Mouse (Mus musculus) stomach, embryonic 15.5 days (tissue): ENCODE measurements around the gene Lrrc29. TPM values are rescaled to one million over a fixed set of nuclear protein-coding genes. Genes with fewer than 3 reads are reported as not detected.

Experiments used
- ATAC-seq: fragments of 200-750 bp; cut with Nextera tagmentation; 2 replicates; pipeline ENCODE4 v1.8.0; 2017; ENCODE audit warnings: low read depth, moderate number of reproducible peaks, moderate TSS enrichment; ENCODE audit not compliant: insufficient read depth, low FRiP score
- H3K27ac ChIP-seq: fragments of 300-500 bp; sonication (generic); 2 replicates; pipeline ENCODE4 v1.5.1; 2015; ENCODE audit warnings: mild to moderate bottlenecking, inconsistent platforms
- H3K27me3 ChIP-seq: fragments of 300-500 bp; sonication (generic); replicated peaks from 2 replicates; pipeline ENCODE4 v1.6.1; 2015; ENCODE audit warnings: inconsistent platforms
- H3K36me3 ChIP-seq: fragments of 300-500 bp; sonication (generic); 2 replicates; pipeline ENCODE4 v1.6.1; 2015; ENCODE audit warnings: inconsistent platforms
- H3K4me1 ChIP-seq: fragments of 300-500 bp; sonication (generic); 2 replicates; pipeline ENCODE4 v1.6.1; 2015; ENCODE audit warnings: inconsistent platforms
- H3K4me2 ChIP-seq: fragments of 300-500 bp; sonication (generic); 2 replicates; pipeline ENCODE4 v1.6.1; 2015; ENCODE audit warnings: mild to moderate bottlenecking, inconsistent platforms
- H3K4me3 ChIP-seq: fragments of 300-500 bp; sonication (generic); replicated peaks from 2 replicates; pipeline ENCODE4 v1.5.1; 2015; ENCODE audit warnings: inconsistent platforms
- H3K9ac ChIP-seq: fragments of 300-500 bp; sonication (generic); 2 replicates; pipeline ENCODE4 v1.6.1; 2015; ENCODE audit warnings: inconsistent platforms
- H3K9me3 ChIP-seq: fragments of 300-500 bp; sonication (generic); 2 replicates; pipeline ENCODE4 v1.6.1; 2016; ENCODE audit warnings: inconsistent platforms
- WGBS: fragments of 180-500 bp; shearing (Covaris S2); methylation state at CpG from one replicate; pipeline ENCODE4 v1.1.7; 2015; 5-methylcytosine and 5-hydroxymethylcytosine counted together
- polyA plus RNA-seq: library from polyadenylated mRNA; unstranded; fragments of >200 nt; fragmentation: Nextera tagmentation; extraction: Ambion mirVana; gene quantifications from 2 replicates; pipeline ENCODE4 v1.2.1, GENCODE M21; 2015

The Lrrc29 gene
- polyA plus RNA-seq, 1 experiment from 2014 or later, result 2.3 TPM

GRCm38 (mm10) chr8:105282239-105282638 is 43.8 kb downstream of the Lrrc29 start:
- no peaks in the 10 kb centered on the region for H3K9me3 ChIP-seq
- H3K36me3 ChIP-seq, result 0 out of 2 replicates have a peak, but pooled peaks cover 11% of the 10 kb centered on the region
- H3K4me1 ChIP-seq, result peaks cover 14% of the 10 kb centered on the region; the same call in 1 of the 2 replicates
- H3K27ac ChIP-seq, result no peak overlapping the region
- ATAC-seq, result no peak
- peaks cover 26% of the 10 kb centered on the region for H3K27me3 ChIP-seq
- 80% methylated on average over 4 of the region's 4 CpGs for WGBS
- H3K4me3 ChIP-seq, result no peak overlapping the region
- no peak overlapping the region for H3K4me2 ChIP-seq
- H3K9ac ChIP-seq, result no peak overlapping the region

- no peak overlapping the region for H3K4me3 ChIP-seq
- no peaks in the 10 kb centered on the region for H3K9me3 ChIP-seq
- peaks cover 30% of the 10 kb centered on the region for H3K27me3 ChIP-seq
- 82% methylated on average over 12 of the region's 12 CpGs for WGBS
- no peak overlapping the region for H3K27ac ChIP-seq
- H3K4me1 ChIP-seq, result peaks cover 14% of the 10 kb centered on the region; the same call in 1 of the 2 replicates
- H3K9ac ChIP-seq, result no peak overlapping the region
- H3K36me3 ChIP-seq, result 0 out of 2 replicates have a peak, but pooled peaks cover 11% of the 10 kb centered on the region
- no peak overlapping the region for H3K4me2 ChIP-seq
- no peak for ATAC-seq
Measured at GRCm38 (mm10) chr8:105281821-105282220, 44.3 kb downstream of the Lrrc29 start.

- Histone ChIP-seq H3K36me3 (0 out of 2 replicates have a peak, but pooled peaks cover 11% of the 10 kb centered on the region), H3K27ac (no peak overlapping the region), H3K9me3 (no peaks in the 10 kb centered on the region), H3K4me2 (no peak overlapping the region), H3K4me1 (peaks cover 24% of the 10 kb centered on the region), H3K9ac (no peak overlapping the region), H3K27me3 (peaks cover 42% of the 10 kb centered on the region), H3K4me3 (no peak overlapping the region)
- WGBS, result 67% methylated on average over 3 of the region's 3 CpGs
- no peak for ATAC-seq
Measured at GRCm38 (mm10) chr8:105280567-105280966, 45.5 kb downstream of the Lrrc29 start.

GRCm38 (mm10) chr8:105278911-105279334 is 47.2 kb downstream of the Lrrc29 start:
- peaks cover 58% of the 10 kb centered on the region for H3K27me3 ChIP-seq
- no peak overlapping the region for H3K27ac ChIP-seq
- WGBS, result 3% methylated on average over 28 of the region's 28 CpGs

GRCm38 (mm10) chr8:105276292-105277120 is 49.6 kb downstream of the Lrrc29 start:
- Histone ChIP-seq H3K9me3 (no peaks in the 10 kb centered on the region), H3K36me3 (0 out of 2 replicates have a peak, but pooled peaks cover 2% of the 10 kb centered on the region), H3K9ac (no peak overlapping the region), H3K4me3 (peak overlapping the region; percentile 42), H3K4me2 (peak overlapping the region; percentile 81), H3K27me3 (peaks cover 78% of the 10 kb centered on the region), H3K4me1 (peaks cover 26% of the 10 kb centered on the region), H3K27ac (no peak overlapping the region)
- ATAC-seq, result peak; percentile 36; the same call in 1 of the 2 replicates
- WGBS, result 4% methylated on average over 30 of the region's 30 CpGs

More at GRCm38 (mm10) chr8:105278911-105279334, 47.2 kb downstream of the Lrrc29 start:
- Histone ChIP-seq H3K9me3 (no peaks in the 10 kb centered on the region), H3K4me1 (peaks cover 30% of the 10 kb centered on the region), H3K4me2 (peak overlapping the region; percentile 55), H3K9ac (no peak overlapping the region), H3K4me3 (peak overlapping the region; percentile 18; the same call in 1 of the 2 replicates), H3K36me3 (0 out of 2 replicates have a peak, but pooled peaks cover 11% of the 10 kb centered on the region)
- ATAC-seq, result peak; percentile 73

GRCm38 (mm10) chr8:105275840-105276239 is 50.2 kb downstream of the Lrrc29 start, which contains the start of gene Nol3:
Gene Nol3 (plus strand): TSS chr8:105276140.
- Histone ChIP-seq H3K4me3 (peak within 1 kb of the TSS; percentile 42), H3K36me3 (no peaks in the 10 kb centered on the region), H3K27me3 (peaks cover 85% of the 10 kb centered on the region), H3K4me1 (peaks cover 27% of the 10 kb centered on the region), H3K9ac (no peak within 1 kb of the TSS), H3K4me2 (peak within 1 kb of the TSS; percentile 81), H3K9me3 (no peaks in the 10 kb centered on the region), H3K27ac (no peak within 1 kb of the TSS)
- WGBS, result 4% methylated on average over 10 of the region's 10 CpGs
- no peak for ATAC-seq

GRCm38 (mm10) chr8:105275387-105275786 is 50.7 kb downstream of the Lrrc29 start:
- Histone ChIP-seq H3K4me2 (peak overlapping the region; percentile 81), H3K9ac (no peak overlapping the region), H3K4me1 (peaks cover 31% of the 10 kb centered on the region), H3K27me3 (peaks cover 89% of the 10 kb centered on the region), H3K9me3 (no peaks in the 10 kb centered on the region), H3K27ac (no peak overlapping the region), H3K36me3 (no peaks in the 10 kb centered on the region), H3K4me3 (no peak overlapping the region)
- WGBS, result 10% methylated on average over 11 of the region's 11 CpGs
- ATAC-seq, result no peak

- peaks cover 39% of the 10 kb centered on the region for H3K4me1 ChIP-seq
- WGBS, result 4% methylated on average over 11 of the region's 11 CpGs
- H3K4me2 ChIP-seq, result peak overlapping the region; percentile 89; the same call in 1 of the 2 replicates
- peaks cover 90% of the 10 kb centered on the region for H3K27me3 ChIP-seq
- no peak overlapping the region for H3K27ac ChIP-seq
- ATAC-seq, result no peak
- H3K36me3 ChIP-seq, result no peaks in the 10 kb centered on the region
- H3K4me3 ChIP-seq, result 0 out of 2 replicates have a peak overlapping the region, but pooled peaks have one; percentile 44
- H3K9me3 ChIP-seq, result no peaks in the 10 kb centered on the region
- H3K9ac ChIP-seq, result no peak overlapping the region
Measured at GRCm38 (mm10) chr8:105270916-105271186, 55.2 kb downstream of the Lrrc29 start.

GRCm38 (mm10) chr8:105270101-105270915 is 55.8 kb downstream of the Lrrc29 start:
- no peak for ATAC-seq
- H3K4me1 ChIP-seq, result peaks cover 36% of the 10 kb centered on the region
- H3K4me3 ChIP-seq, result peak overlapping the region; percentile 44
- H3K36me3 ChIP-seq, result no peaks in the 10 kb centered on the region
- peak overlapping the region; percentile 89 for H3K4me2 ChIP-seq
- WGBS, result 8% methylated on average over 39 of the region's 39 CpGs
- H3K27ac ChIP-seq, result no peak overlapping the region
- no peaks in the 10 kb centered on the region for H3K9me3 ChIP-seq
- H3K9ac ChIP-seq, result no peak overlapping the region
- peaks cover 86% of the 10 kb centered on the region for H3K27me3 ChIP-seq

GRCm38 (mm10) chr8:105269461-105269947 is 56.6 kb downstream of the Lrrc29 start, which contains the start of gene Hsf4:
Gene Hsf4 (plus strand): TSS chr8:105269801.
- Histone ChIP-seq H3K4me1 (peaks cover 36% of the 10 kb centered on the region), H3K9me3 (no peaks in the 10 kb centered on the region), H3K36me3 (no peaks in the 10 kb centered on the region), H3K4me3 (peak within 1 kb of the TSS; percentile 44), H3K4me2 (peak within 1 kb of the TSS; percentile 89), H3K27me3 (peaks cover 78% of the 10 kb centered on the region), H3K9ac (peak within 1 kb of the TSS; percentile 13; the same call in 1 of the 2 replicates), H3K27ac (no peak within 1 kb of the TSS)
- 1% methylated on average over 42 of the region's 42 CpGs for WGBS
- ATAC-seq, result peak; percentile 50

- WGBS, result 5% methylated on average over 10 of the region's 10 CpGs
- Histone ChIP-seq H3K4me2 (peak overlapping the region; percentile 89), H3K4me3 (peak overlapping the region; percentile 44), H3K9ac (no peak overlapping the region), H3K27ac (no peak overlapping the region), H3K27me3 (peaks cover 73% of the 10 kb centered on the region), H3K9me3 (no peaks in the 10 kb centered on the region), H3K4me1 (peaks cover 36% of the 10 kb centered on the region), H3K36me3 (no peaks in the 10 kb centered on the region)
- ATAC-seq, result no peak
Measured at GRCm38 (mm10) chr8:105269075-105269458, 57.0 kb downstream of the Lrrc29 start.
